Mouse (Mus musculus): Measurements from ENCODE around the gene Rab33b. TPM values are rescaled to one million over a fixed set of nuclear protein-coding genes. Genes with fewer than 3 reads are reported as not detected.
"Not testable (repeated sequence)": the region's sequence is repeated elsewhere in the genome, so short reads cannot be mapped to it uniquely, and the experiment has no call there.

Gene Rab33b
- polyA plus RNA-seq (2016; fragmentation: Nextera tagmentation; extraction: Ambion mirVana): 22.3 and 24.2 TPM in 2 replicates

GRCm38 (mm10) chr3:51483741-51484359 lies at the start of gene Rab33b:
TSS of gene Rab33b (plus strand) at chr3:51483920.
- peak; percentile 96 for ATAC-seq (ENCODE audit: low FRiP score)
- Histone ChIP-seq H3K9me3 (replicated peaks) (no peaks in the 10 kb centered on the region), H3K4me1 (peaks cover 23% of the 10 kb centered on the region), H3K27me3 (no peaks in the 10 kb centered on the region), H3K4me3 (peak within 1 kb of the TSS; percentile 63), H3K4me2 (replicated peaks) (peak within 1 kb of the TSS; percentile 82), H3K36me3 (no peaks in the 10 kb centered on the region), H3K27ac (peak within 1 kb of the TSS; percentile 90), H3K9ac (peak within 1 kb of the TSS; percentile 80)
- WGBS: under 1% methylated on average over 64 of the region's 70 CpGs

- not testable (repeated sequence) for ATAC-seq (ENCODE audit: low FRiP score); H3K9me3 ChIP-seq (replicated peaks); H3K4me2 ChIP-seq (replicated peaks); H3K4me3 ChIP-seq; H3K4me1 ChIP-seq; H3K36me3 ChIP-seq; H3K9ac ChIP-seq; H3K27ac ChIP-seq; H3K27me3 ChIP-seq
- 84% methylated on average over 5 of the region's 5 CpGs for WGBS
Measured at GRCm38 (mm10) chr3:51434364-51434763, 49.4 kb upstream of the Rab33b start.

GRCm38 (mm10) chr3:51434871-51435595 lies 48.7 kb upstream of the Rab33b start:
- no peaks in the 10 kb centered on the region for H3K4me1 ChIP-seq
- no peak overlapping the region for H3K4me3 ChIP-seq
- 75% methylated on average over 3 of the region's 3 CpGs for WGBS
- no peak overlapping the region for H3K27ac ChIP-seq
- no peak for ATAC-seq (ENCODE audit: low FRiP score)
- no peak overlapping the region for H3K9ac ChIP-seq
- peaks cover 6% of the 10 kb centered on the region; the same call in 1 of the 2 replicates for H3K36me3 ChIP-seq
- H3K9me3 ChIP-seq (replicated peaks): no peaks in the 10 kb centered on the region
- no peaks in the 10 kb centered on the region for H3K27me3 ChIP-seq
- H3K4me2 ChIP-seq (replicated peaks): no peak overlapping the region

GRCm38 (mm10) chr3:51468530-51468929 lies 15.2 kb upstream of the Rab33b start:
- Histone ChIP-seq H3K4me3 (no peak overlapping the region), H3K4me1 (no peaks in the 10 kb centered on the region), H3K27me3 (no peaks in the 10 kb centered on the region), H3K36me3 (peaks cover 75% of the 10 kb centered on the region), H3K9me3 (replicated peaks) (no peaks in the 10 kb centered on the region), H3K27ac (no peak overlapping the region), H3K4me2 (replicated peaks) (no peak overlapping the region), H3K9ac (no peak overlapping the region)
- no peak for ATAC-seq (ENCODE audit: low FRiP score)
- WGBS: 90% methylated on average over 2 of the region's 2 CpGs

GRCm38 (mm10) chr3:51475706-51476105 lies 8.0 kb upstream of the Rab33b start:
- Histone ChIP-seq H3K36me3 (peaks cover 33% of the 10 kb centered on the region), H3K4me3 (no peak overlapping the region), H3K9ac (no peak overlapping the region), H3K27me3 (no peaks in the 10 kb centered on the region), H3K4me2 (replicated peaks) (no peak overlapping the region), H3K9me3 (replicated peaks) (no peaks in the 10 kb centered on the region), H3K27ac (no peak overlapping the region), H3K4me1 (no peaks in the 10 kb centered on the region)
- ATAC-seq (ENCODE audit: low FRiP score): no peak
- 77% methylated on average over 4 of the region's 4 CpGs for WGBS

- Histone ChIP-seq H3K4me2 (replicated peaks) (no peak overlapping the region), H3K27ac (no peak overlapping the region), H3K9me3 (replicated peaks) (no peaks in the 10 kb centered on the region), H3K4me1 (peaks cover 10% of the 10 kb centered on the region), H3K4me3 (no peak overlapping the region), H3K36me3 (0 out of 2 replicates have a peak, but pooled peaks cover 7% of the 10 kb centered on the region), H3K9ac (no peak overlapping the region), H3K27me3 (no peaks in the 10 kb centered on the region)
- 49% methylated on average over 2 of the region's 2 CpGs for WGBS
- ATAC-seq (ENCODE audit: low FRiP score): no peak
Measured at GRCm38 (mm10) chr3:51479893-51480292, 3.8 kb upstream of the Rab33b start.

GRCm38 (mm10) chr3:51481059-51481458 lies 2.7 kb upstream of the Rab33b start:
- no peak for ATAC-seq (ENCODE audit: low FRiP score)
- no peak overlapping the region for H3K4me3 ChIP-seq

GRCm38 (mm10) chr3:51481881-51482280 lies 1.8 kb upstream of the Rab33b start:
- ATAC-seq (ENCODE audit: low FRiP score): no peak
- Histone ChIP-seq H3K27me3 (no peaks in the 10 kb centered on the region), H3K4me3 (no peak overlapping the region), H3K4me2 (replicated peaks) (no peak overlapping the region), H3K9ac (no peak overlapping the region), H3K36me3 (no peaks in the 10 kb centered on the region), H3K9me3 (replicated peaks) (no peaks in the 10 kb centered on the region), H3K4me1 (peaks cover 23% of the 10 kb centered on the region), H3K27ac (no peak overlapping the region)
- WGBS: 50% methylated on average over 3 of the region's 3 CpGs

More at GRCm38 (mm10) chr3:51481059-51481458, 2.7 kb upstream of the Rab33b start:
- peaks cover 20% of the 10 kb centered on the region for H3K4me1 ChIP-seq
- H3K27me3 ChIP-seq: no peaks in the 10 kb centered on the region
- no peaks in the 10 kb centered on the region for H3K36me3 ChIP-seq
- H3K4me2 ChIP-seq (replicated peaks): no peak overlapping the region
- H3K27ac ChIP-seq: no peak overlapping the region
- no peak overlapping the region for H3K9ac ChIP-seq
- no peaks in the 10 kb centered on the region for H3K9me3 ChIP-seq (replicated peaks)

- Histone ChIP-seq H3K27ac (no peak overlapping the region), H3K36me3 (no peaks in the 10 kb centered on the region), H3K9ac (peak overlapping the region; percentile 80), H3K27me3 (no peaks in the 10 kb centered on the region), H3K4me3 (peak overlapping the region; percentile 63), H3K4me2 (replicated peaks) (peak overlapping the region; percentile 82), H3K4me1 (peaks cover 23% of the 10 kb centered on the region), H3K9me3 (replicated peaks) (no peaks in the 10 kb centered on the region)
- 82% methylated on average over 3 of the region's 3 CpGs for WGBS
- no peak for ATAC-seq (ENCODE audit: low FRiP score)
Measured at GRCm38 (mm10) chr3:51482781-51483180, 939 bp upstream of the Rab33b start.

GRCm38 (mm10) chr3:51484370-51484769 lies 650 bp downstream of the Rab33b start:
- WGBS: under 1% methylated on average over 33 of the region's 33 CpGs
- peak overlapping the region; percentile 80 for H3K9ac ChIP-seq
- peak; percentile 62 for ATAC-seq (ENCODE audit: low FRiP score)

GRCm38 (mm10) chr3:51485347-51485746 lies 1.6 kb downstream of the Rab33b start:
- 81% methylated on average over 4 of the region's 4 CpGs for WGBS
- Histone ChIP-seq H3K27me3 (no peaks in the 10 kb centered on the region), H3K4me3 (peak overlapping the region; percentile 63), H3K4me1 (peaks cover 23% of the 10 kb centered on the region), H3K9me3 (replicated peaks) (no peaks in the 10 kb centered on the region), H3K4me2 (replicated peaks) (peak overlapping the region; percentile 82), H3K9ac (no peak overlapping the region), H3K36me3 (no peaks in the 10 kb centered on the region), H3K27ac (no peak overlapping the region)
- ATAC-seq (ENCODE audit: low FRiP score): no peak

More at GRCm38 (mm10) chr3:51484370-51484769, 650 bp downstream of the Rab33b start:
- Histone ChIP-seq H3K9me3 (replicated peaks) (no peaks in the 10 kb centered on the region), H3K27me3 (no peaks in the 10 kb centered on the region), H3K4me1 (peaks cover 23% of the 10 kb centered on the region), H3K4me2 (replicated peaks) (peak overlapping the region; percentile 82), H3K36me3 (no peaks in the 10 kb centered on the region), H3K4me3 (peak overlapping the region; percentile 63), H3K27ac (peak overlapping the region; percentile 90)

- H3K9me3 ChIP-seq (replicated peaks): no peaks in the 10 kb centered on the region
- H3K27ac ChIP-seq: no peak overlapping the region
- peaks cover 23% of the 10 kb centered on the region for H3K4me1 ChIP-seq
- H3K4me3 ChIP-seq: no peak overlapping the region
- ATAC-seq (ENCODE audit: low FRiP score): no peak
- H3K36me3 ChIP-seq: no peaks in the 10 kb centered on the region
- no peak overlapping the region for H3K4me2 ChIP-seq (replicated peaks)
- WGBS: 89% methylated on average over 4 of the region's 4 CpGs
- H3K27me3 ChIP-seq: no peaks in the 10 kb centered on the region
- H3K9ac ChIP-seq: no peak overlapping the region
Measured at GRCm38 (mm10) chr3:51486491-51487195, 2.9 kb downstream of the Rab33b start.
